Mouse (Mus musculus) CH12.LX (cell line): ENCODE measurements around the gene Lpcat2. TPM values are rescaled to one million over a fixed set of nuclear protein-coding genes. Genes with fewer than 3 reads are reported as not detected.

Experiments used
- DNase-seq: peaks from one replicate; pipeline ENCODE4 v3.0.0-alpha.2; 2013; ENCODE audit errors: extremely low read depth
- H3K27ac ChIP-seq: 2 replicates; pipeline ENCODE4 v1.5.1; 2012; ENCODE audit warnings: low read depth, mild to moderate bottlenecking, control low read depth, moderate library complexity; ENCODE audit not compliant: insufficient read depth
- H3K27me3 ChIP-seq: replicated peaks from 2 replicates; pipeline ENCODE3; 2012; ENCODE audit warnings: inconsistent platforms
- H3K36me3 ChIP-seq, 2 experiments: replicated peaks in 1 of 2; 2 replicates each; pipeline versions ENCODE3 to v1.6.1; 2012; ENCODE audit warnings: inconsistent platforms in 1 of 2, low read length in 1 of 2, mild to moderate bottlenecking in 1 of 2, mixed read lengths in 1 of 2, moderate library complexity in 1 of 2; ENCODE audit not compliant: control insufficient read depth in 1 of 2, insufficient read depth in 1 of 2
- H3K4me1 ChIP-seq, 2 experiments: 2 replicates each; pipeline ENCODE4 v1.6.1; 2012; ENCODE audit warnings: inconsistent platforms in 1 of 2, moderate library complexity in 1 of 2; ENCODE audit not compliant: insufficient read depth in 2 of 2, control insufficient read depth in 1 of 2
- H3K4me2 ChIP-seq: 2 replicates; pipeline ENCODE4 v1.6.1; 2012; ENCODE audit warnings: low read depth, mild to moderate bottlenecking, control low read depth; ENCODE audit not compliant: poor library complexity, insufficient read depth, severe bottlenecking
- H3K4me3 ChIP-seq, 3 experiments: fragments of 150-350 bp in 1 of 3; sonication (generic) in 1 of 3; replicated peaks in 1 of 3; 2 replicates each; pipeline versions ENCODE3 to v1.5.1; 2011 to 2012; ENCODE audit warnings: low read depth in 2 of 3, low read length in 2 of 3, mild to moderate bottlenecking in 2 of 3, moderate library complexity in 2 of 3, control low read depth in 1 of 3, improper control_type of control experiment in 1 of 3, inconsistent platforms in 1 of 3, mixed read lengths in 1 of 3; ENCODE audit not compliant: poor library complexity in 1 of 3
- H3K79me2 ChIP-seq: replicated peaks from 2 replicates; pipeline ENCODE4 v1.6.1; 2012; ENCODE audit warnings: mild to moderate bottlenecking, moderate library complexity; ENCODE audit not compliant: control insufficient read depth, poor library complexity, insufficient read depth, severe bottlenecking; ENCODE audit errors: extremely low read depth
- H3K9ac ChIP-seq: 2 replicates; pipeline ENCODE4 v1.6.1; 2012; ENCODE audit warnings: low read depth, mild to moderate bottlenecking, control low read depth, moderate library complexity; ENCODE audit not compliant: insufficient read depth
- H3K9me3 ChIP-seq: replicated peaks from 2 replicates; pipeline ENCODE3; 2012; ENCODE audit warnings: low read length, inconsistent platforms, mixed read lengths
- E2F4 ChIP-seq: IDR thresholded peaks from 2 replicates; pipeline ENCODE4 v1.6.1; 2011; ENCODE audit warnings: low read depth, low read length, improper control_type of control experiment; ENCODE audit not compliant: insufficient replicate concordance
- ELF1 ChIP-seq: IDR thresholded peaks from 2 replicates; pipeline ENCODE4 v1.6.1; 2014; ENCODE audit warnings: low read depth, mild to moderate bottlenecking, inconsistent platforms, low read length, improper control_type of control experiment
- EP300 ChIP-seq: IDR thresholded peaks from 2 replicates; pipeline ENCODE4 v1.6.1; 2011; ENCODE audit warnings: low read length, improper control_type of control experiment
- ETS1 ChIP-seq: conservative IDR thresholded peaks from 2 replicates; pipeline ENCODE4 v1.6.1; 2012; ENCODE audit warnings: low read depth, mild to moderate bottlenecking, inconsistent platforms, low read length, improper control_type of control experiment, moderate library complexity
- GABPA ChIP-seq: IDR thresholded peaks from 2 replicates; pipeline ENCODE4 v1.6.1; 2012; ENCODE audit warnings: low read depth, low read length, improper control_type of control experiment, inconsistent platforms; ENCODE audit not compliant: insufficient replicate concordance
- IRF4 ChIP-seq: IDR thresholded peaks from 2 replicates; pipeline ENCODE4 v1.6.1; 2014; ENCODE audit warnings: low read depth, mild to moderate bottlenecking, inconsistent platforms, low read length, improper control_type of control experiment
- MAFK ChIP-seq: IDR thresholded peaks from 2 replicates; pipeline ENCODE4 v1.6.1; 2011; ENCODE audit warnings: low read length, improper control_type of control experiment; ENCODE audit not compliant: insufficient replicate concordance
- MAX ChIP-seq: IDR thresholded peaks from 2 replicates; pipeline ENCODE4 v1.6.1; 2011; ENCODE audit warnings: low read length, improper control_type of control experiment
- MEF2A ChIP-seq: IDR thresholded peaks from 2 replicates; pipeline ENCODE4 v1.6.1; 2014; ENCODE audit warnings: low read depth, mild to moderate bottlenecking, inconsistent platforms, low read length, improper control_type of control experiment, borderline replicate concordance
- MYC ChIP-seq: IDR thresholded peaks from 2 replicates; pipeline ENCODE4 v1.6.1; 2011; ENCODE audit warnings: low read depth, mild to moderate bottlenecking, improper control_type of control experiment, low read length
- NELFE ChIP-seq: IDR thresholded peaks from 2 replicates; pipeline ENCODE4 v1.6.1; 2011; ENCODE audit warnings: low read depth, low read length, improper control_type of control experiment
- NRF1 ChIP-seq: IDR thresholded peaks from 2 replicates; pipeline ENCODE4 v1.6.1; 2014; ENCODE audit warnings: low read depth, mild to moderate bottlenecking, inconsistent platforms, low read length, improper control_type of control experiment, moderate library complexity
- POLR2A ChIP-seq: IDR thresholded peaks from 2 replicates; pipeline ENCODE4 v1.6.1; 2011; ENCODE audit warnings: low read depth, mild to moderate bottlenecking, improper control_type of control experiment, low read length
- POLR2AphosphoS2 ChIP-seq: IDR thresholded peaks from 2 replicates; pipeline ENCODE4 v1.6.1; 2011; ENCODE audit warnings: low read depth, low read length, improper control_type of control experiment
- RCOR1 ChIP-seq: conservative IDR thresholded peaks from 2 replicates; pipeline ENCODE4 v1.6.1; 2012; ENCODE audit warnings: low read depth, mild to moderate bottlenecking, inconsistent platforms, low read length, improper control_type of control experiment
- SMC3 ChIP-seq: IDR thresholded peaks from 2 replicates; pipeline ENCODE4 v1.6.1; 2011; ENCODE audit warnings: low read depth, low read length, improper control_type of control experiment
- USF1 ChIP-seq: IDR thresholded peaks from 2 replicates; pipeline ENCODE4 v1.6.1; 2014; ENCODE audit warnings: low read depth, mild to moderate bottlenecking, inconsistent platforms, low read length, improper control_type of control experiment
- USF2 ChIP-seq: conservative IDR thresholded peaks from 2 replicates; pipeline ENCODE4 v1.6.1; 2011; ENCODE audit warnings: low read depth, low read length, improper control_type of control experiment
- ZC3H11A ChIP-seq: IDR thresholded peaks from 2 replicates; pipeline ENCODE4 v1.6.1; 2012; ENCODE audit warnings: low read depth, mild to moderate bottlenecking, inconsistent platforms, low read length, improper control_type of control experiment
- ZKSCAN1 ChIP-seq: IDR thresholded peaks from 2 replicates; pipeline ENCODE4 v1.6.1; 2012; ENCODE audit warnings: low read depth, inconsistent platforms, low read length, improper control_type of control experiment, borderline replicate concordance
- ZMIZ1 ChIP-seq: IDR thresholded peaks from 2 replicates; pipeline ENCODE4 v1.6.1; 2012; ENCODE audit warnings: low read depth, mild to moderate bottlenecking, inconsistent platforms, low read length, improper control_type of control experiment
- dilution Hi-C: fragments of 300-500 bp; cut with MboI; formaldehyde crosslinking; loops from 2 replicates; pipeline ENCODE4 v1.14.3; 2020; ENCODE audit warnings: low sequenced_read_pairs; ENCODE audit not compliant: extremely low pct_unique_long_range_greater_than_20kb, extremely low pct_ligation_motif_present
- in situ Hi-C: fragments of 300-500 bp; cut with MboI; formaldehyde crosslinking; loops from 3 replicates; pipeline ENCODE4 v1.14.3; 2019; ENCODE audit warnings: low sequenced_read_pairs, low pct_ligation_motif_present, low pct_unique_long_range_greater_than_20kb, mixed read lengths
- polyA plus RNA-seq: library from polyadenylated mRNA; unstranded; fragments of >175 nt; gene quantifications from 2 replicates; pipeline ENCODE4 v1.2.1, GENCODE M21; 2012; ENCODE audit warnings: low read depth; ENCODE audit not compliant: insufficient read length
- total RNA-seq, 2 experiments: library from RNA; depleted of rRNA; stranded (reverse); fragments of 300-350 nt in 1 of 2; fragments of >200 nt in 1 of 2; gene quantifications; 2 replicates each; pipeline ENCODE4 v1.2.3; 2012 to 2014

Gene Lpcat2
- total and polyA plus RNA-seq, 3 experiments = not detected

DNA sequence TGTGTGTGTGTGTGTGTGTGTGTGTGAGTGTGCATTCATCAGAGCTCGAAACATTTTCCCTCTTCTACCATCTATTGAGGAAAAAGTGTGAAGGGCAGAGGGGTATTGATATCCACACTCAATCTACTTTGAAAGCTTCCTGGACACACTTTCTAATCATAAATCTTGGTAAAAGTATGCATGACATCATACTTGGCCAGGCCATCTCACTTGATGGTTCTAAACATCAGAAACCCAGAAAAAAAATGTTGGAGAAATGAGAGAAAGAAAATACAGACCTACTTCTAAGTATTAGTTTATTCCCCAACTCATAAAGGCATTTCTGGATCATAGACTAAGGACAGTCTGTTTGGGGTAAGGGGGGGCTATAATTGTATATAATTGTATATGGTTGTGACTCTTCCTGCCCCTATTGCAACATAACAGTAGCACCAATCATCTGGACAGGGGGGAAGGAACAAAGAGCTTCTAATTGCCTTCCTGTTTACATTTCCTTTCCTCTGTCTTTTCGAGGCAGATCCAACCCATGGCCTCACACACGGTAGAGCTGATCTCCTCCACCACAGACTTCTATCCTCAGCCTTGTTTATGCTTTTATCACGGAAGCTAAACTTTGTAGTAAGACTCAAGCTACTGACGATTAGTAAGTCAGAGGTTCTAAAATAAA is 20.9 kb upstream of the Lpcat2 start:
- H3K4me2 ChIP-seq = no peak overlapping the region
- H3K79me2 ChIP-seq = no peaks in the 10 kb centered on the region
- in situ Hi-C loops = no loop called here
- H3K4me1 ChIP-seq = no peaks in the 10 kb centered on the region
- H3K4me3 ChIP-seq = no peak overlapping the region
- TF ChIP-seq EP300 (no peak), IRF4 (no peak), ZMIZ1 (no peak), MAFK (no peak), ETS1 (no peak), E2F4 (no peak), MYC (no peak), RCOR1 (no peak), GABPA (no peak)
- TF ChIP-seq, all 38 proteins: peak for 0
- no peak overlapping the region for H3K27ac ChIP-seq
- DNase-seq = no peak
- H3K36me3 ChIP-seq = no peaks in the 10 kb centered on the region
- no peak overlapping the region for H3K9ac ChIP-seq
- dilution Hi-C loops = no loop called here
- peaks cover 88% of the 10 kb centered on the region for H3K9me3 ChIP-seq
- H3K27me3 ChIP-seq = no peaks in the 10 kb centered on the region

DNA sequence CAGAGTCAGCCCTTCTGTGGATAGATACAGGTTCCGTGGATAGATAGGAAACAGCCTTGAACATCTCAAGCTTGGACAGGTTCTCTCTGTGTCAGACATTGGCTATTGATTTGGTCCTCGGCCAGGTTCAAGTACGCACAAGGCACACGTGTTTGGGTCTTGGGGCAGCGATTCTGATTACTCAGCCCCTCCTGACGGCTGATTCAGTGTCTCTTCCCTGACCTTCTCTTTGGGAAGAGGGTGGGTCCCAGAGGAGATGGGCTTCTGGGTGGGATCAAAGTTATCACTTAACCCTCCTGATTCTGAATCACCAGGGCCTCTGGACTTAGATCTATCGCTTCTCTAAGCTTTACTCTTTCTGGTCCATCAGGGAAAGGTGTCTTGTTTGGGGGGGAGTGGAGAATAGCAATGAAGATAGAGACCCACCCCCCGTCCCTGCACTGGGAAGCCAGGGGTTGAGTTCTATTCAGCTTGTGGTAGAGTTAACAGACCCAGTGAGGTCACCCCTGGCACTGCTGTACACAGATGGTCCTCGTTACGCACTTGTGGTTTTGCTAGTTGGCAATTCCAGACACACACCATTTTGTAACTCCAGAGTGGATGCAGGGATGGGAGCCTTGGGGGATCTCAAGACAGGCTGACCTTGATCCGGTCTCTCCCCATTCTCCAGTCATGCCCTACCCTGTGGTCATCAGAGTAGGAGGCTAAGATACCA is 20.2 kb upstream of the Lpcat2 start:
- H3K4me1 ChIP-seq = no peaks in the 10 kb centered on the region
- dilution Hi-C loops (no loop called here), in situ Hi-C loops (no loop called here)
- H3K27ac ChIP-seq = no peak overlapping the region
- H3K9ac ChIP-seq = no peak overlapping the region
- no peak overlapping the region for H3K4me3 ChIP-seq
- no peaks in the 10 kb centered on the region for H3K27me3 ChIP-seq
- H3K9me3 ChIP-seq = peaks cover 90% of the 10 kb centered on the region
- H3K79me2 ChIP-seq = no peaks in the 10 kb centered on the region
- TF ChIP-seq ETS1 (no peak), MYC (no peak), ZC3H11A (no peak), POLR2A (no peak), ELF1 (no peak), POLR2AphosphoS2 (no peak), ZMIZ1 (no peak), MEF2A (no peak), SMC3 (no peak), ZKSCAN1 (no peak), NRF1 (no peak), USF2 (no peak), NELFE (no peak), MAFK (no peak), USF1 (no peak), MAX (no peak)
- TF ChIP-seq, all 38 proteins: peak for 0
- Histone ChIP-seq H3K36me3 (no peaks in the 10 kb centered on the region), H3K4me2 (no peak overlapping the region)
- no peak for DNase-seq
